Mouse (Mus musculus) bone marrow macrophage, adult 2 months (primary cell): ENCODE measurements at regions not wholly inside any gene's neighbourhood (a gene's known extent, or its start where the extent isn't known, plus 50 kb on each side); places are given as distances from the start of the nearest gene placed in this dataset.

Experiments
- H3K27ac ChIP-seq: 2 replicates; pipeline ENCODE4 v1.5.1; 2012; ENCODE audit warnings: low read depth, low read length; ENCODE audit not compliant: insufficient read depth
- H3K4me1 ChIP-seq: 2 replicates; pipeline ENCODE4 v1.6.1; 2012; ENCODE audit warnings: low read length; ENCODE audit not compliant: control insufficient read depth, insufficient read depth
- H3K4me3 ChIP-seq: 2 replicates; pipeline ENCODE4 v1.5.1; 2012; ENCODE audit warnings: mild to moderate bottlenecking, low read length, moderate library complexity; ENCODE audit not compliant: insufficient read depth
- CTCF ChIP-seq: IDR thresholded peaks from 2 replicates; pipeline ENCODE4 v1.5.1; 2012; ENCODE audit warnings: low read depth, mild to moderate bottlenecking, low read length, moderate library complexity
- POLR2A ChIP-seq: IDR thresholded peaks from 2 replicates; pipeline ENCODE4 v1.6.1; 2012; ENCODE audit warnings: mild to moderate bottlenecking, low read depth, low read length, borderline replicate concordance

DNA sequence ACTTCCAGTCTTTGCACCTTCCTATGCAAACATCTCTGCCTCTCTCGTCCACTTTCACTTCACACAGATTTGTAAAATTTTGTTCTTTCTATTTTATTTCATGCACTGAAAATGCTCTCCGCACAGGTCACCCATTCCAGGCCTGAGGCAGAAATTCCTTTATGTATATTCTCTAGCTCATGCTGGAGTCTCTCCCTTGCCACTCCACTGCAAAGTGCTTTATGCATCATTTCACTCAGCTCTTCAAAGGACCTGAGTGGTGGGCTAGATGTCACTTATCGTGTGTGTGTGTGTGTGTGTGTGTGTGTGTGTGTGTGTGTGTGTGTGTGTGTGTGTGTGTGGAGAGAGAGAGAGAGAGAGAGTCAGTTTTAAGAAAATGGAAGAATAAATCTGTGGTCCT lies 91.5 kb upstream of the N6amt1 start:
- Histone ChIP-seq H3K27ac (peak overlapping the region; percentile 95), H3K4me3 (no peak overlapping the region), H3K4me1 (peaks cover 46% of the 10 kb centered on the region)
- TF ChIP-seq POLR2A (no peak), CTCF (no peak)

DNA sequence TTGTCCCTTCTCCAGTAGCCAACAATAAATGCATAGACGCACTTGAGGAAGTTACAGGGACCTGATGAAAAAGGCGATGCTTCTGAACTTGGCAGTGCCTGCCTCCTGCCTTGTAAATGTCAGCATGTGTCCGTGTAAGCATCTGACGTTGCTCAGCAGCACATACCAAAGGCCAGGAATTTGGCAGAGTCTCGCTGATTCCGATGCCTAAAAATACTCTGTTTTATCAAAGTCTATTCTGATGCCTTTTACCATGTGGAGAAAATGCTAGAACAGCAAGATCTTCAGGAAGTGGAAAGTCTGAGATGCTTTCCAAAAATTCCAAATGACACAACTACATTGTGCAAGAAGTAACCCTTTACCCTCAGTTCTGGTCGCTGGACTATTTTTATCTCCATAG lies 92.5 kb upstream of the N6amt1 start:
- Histone ChIP-seq H3K4me3 (no peak overlapping the region), H3K4me1 (peaks cover 46% of the 10 kb centered on the region), H3K27ac (peak overlapping the region; percentile 77)
- no peak for TF ChIP-seq POLR2A

DNA sequence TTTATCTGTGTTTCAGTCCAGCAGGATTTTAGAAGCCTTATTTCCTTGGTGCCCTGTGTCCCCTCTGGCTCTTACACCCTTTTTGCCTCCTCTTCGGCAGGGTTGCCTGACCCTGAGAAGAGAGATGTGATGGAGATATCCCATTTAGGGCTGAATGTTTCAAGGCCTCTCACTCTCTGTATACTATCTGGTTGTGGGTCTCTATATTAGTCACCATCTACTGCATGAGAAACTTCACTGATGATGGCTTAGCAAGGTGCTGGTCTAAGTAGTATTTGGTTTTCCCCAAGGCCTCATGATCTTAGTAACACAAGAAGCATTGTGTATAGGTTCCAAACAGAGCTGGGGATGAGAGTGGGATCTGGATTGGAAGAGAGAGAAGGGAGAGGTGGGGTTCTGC lies 99.2 kb upstream of the N6amt1 start:
- Histone ChIP-seq H3K4me3 (no peak overlapping the region), H3K27ac (no peak overlapping the region), H3K4me1 (peaks cover 9% of the 10 kb centered on the region)
- TF ChIP-seq CTCF: no peak

DNA sequence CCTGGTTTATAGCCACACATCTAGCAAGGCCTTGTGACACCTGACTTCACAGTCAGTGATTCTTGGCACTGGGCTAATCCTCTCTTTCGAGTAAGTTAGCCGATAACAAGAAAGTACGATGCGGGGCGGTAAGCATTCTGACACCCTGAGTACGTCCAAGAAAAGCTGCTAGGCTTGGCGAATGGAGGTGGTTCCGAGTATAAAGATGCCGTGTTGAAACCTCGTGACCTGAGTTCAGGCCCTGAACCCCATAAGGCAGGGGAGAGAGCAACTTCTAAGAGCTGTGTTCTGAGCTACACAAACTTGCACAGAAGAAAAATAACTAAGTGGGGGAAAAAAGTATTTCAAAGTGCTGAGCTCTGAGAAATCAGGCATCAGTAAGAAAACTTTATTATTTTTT lies 103.5 kb upstream of the N6amt1 start:
- Histone ChIP-seq H3K4me1 (no peaks in the 10 kb centered on the region), H3K27ac (no peak overlapping the region), H3K4me3 (no peak overlapping the region)
- TF ChIP-seq POLR2A: no peak
- TF ChIP-seq CTCF: no peak

DNA sequence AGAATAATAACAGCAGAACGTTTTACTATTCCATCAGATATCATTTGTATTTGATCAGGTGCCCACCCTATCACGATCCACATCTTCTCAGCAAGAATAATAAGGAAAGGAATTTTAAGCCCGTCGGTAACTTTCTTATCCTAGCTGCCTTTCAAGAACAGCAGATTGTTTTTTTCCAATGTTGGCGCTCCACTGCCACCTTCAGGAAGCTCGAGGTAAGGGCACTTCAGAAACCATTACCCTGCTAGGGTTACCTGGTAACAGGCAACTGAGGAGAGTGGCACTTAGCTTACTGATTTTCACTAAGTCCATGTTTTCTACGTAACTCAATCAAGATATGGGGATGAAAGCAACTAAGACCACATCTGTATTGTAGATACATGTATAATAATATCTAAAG lies 104.1 kb upstream of the N6amt1 start:
- TF ChIP-seq CTCF (no peak), POLR2A (no peak)
- no peak overlapping the region for H3K4me3 ChIP-seq
- no peaks in the 10 kb centered on the region for H3K4me1 ChIP-seq
- H3K27ac ChIP-seq: no peak overlapping the region

DNA sequence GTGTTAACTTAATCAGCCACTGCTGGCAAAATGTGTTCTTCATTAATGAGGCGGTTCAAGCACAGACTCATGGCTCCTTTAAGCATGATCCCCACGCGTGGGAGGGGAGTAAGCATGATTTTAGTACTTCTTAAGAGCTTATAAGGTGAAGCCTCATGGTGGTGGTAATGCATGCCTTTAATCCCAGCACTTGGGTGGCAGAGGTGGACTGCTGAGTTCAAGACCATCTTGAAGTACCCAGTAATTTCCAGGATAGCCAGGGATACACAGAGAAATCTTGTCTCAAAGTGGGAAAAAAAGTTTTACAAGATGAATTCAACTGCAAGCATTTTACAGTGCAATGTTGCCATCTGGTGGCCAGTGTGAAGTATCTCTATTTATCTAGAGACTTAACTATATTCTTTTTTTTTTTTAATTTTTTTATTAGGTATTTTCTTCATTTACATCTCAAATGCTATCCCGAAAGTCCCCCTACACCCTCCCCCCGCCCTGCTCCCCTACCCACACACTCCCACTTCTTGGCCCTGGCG lies 105.4 kb upstream of the N6amt1 start:
- H3K4me3 ChIP-seq: no peak overlapping the region
- TF ChIP-seq CTCF (no peak), POLR2A (no peak)
- H3K4me1 ChIP-seq: no peaks in the 10 kb centered on the region
- H3K27ac ChIP-seq: no peak overlapping the region

DNA sequence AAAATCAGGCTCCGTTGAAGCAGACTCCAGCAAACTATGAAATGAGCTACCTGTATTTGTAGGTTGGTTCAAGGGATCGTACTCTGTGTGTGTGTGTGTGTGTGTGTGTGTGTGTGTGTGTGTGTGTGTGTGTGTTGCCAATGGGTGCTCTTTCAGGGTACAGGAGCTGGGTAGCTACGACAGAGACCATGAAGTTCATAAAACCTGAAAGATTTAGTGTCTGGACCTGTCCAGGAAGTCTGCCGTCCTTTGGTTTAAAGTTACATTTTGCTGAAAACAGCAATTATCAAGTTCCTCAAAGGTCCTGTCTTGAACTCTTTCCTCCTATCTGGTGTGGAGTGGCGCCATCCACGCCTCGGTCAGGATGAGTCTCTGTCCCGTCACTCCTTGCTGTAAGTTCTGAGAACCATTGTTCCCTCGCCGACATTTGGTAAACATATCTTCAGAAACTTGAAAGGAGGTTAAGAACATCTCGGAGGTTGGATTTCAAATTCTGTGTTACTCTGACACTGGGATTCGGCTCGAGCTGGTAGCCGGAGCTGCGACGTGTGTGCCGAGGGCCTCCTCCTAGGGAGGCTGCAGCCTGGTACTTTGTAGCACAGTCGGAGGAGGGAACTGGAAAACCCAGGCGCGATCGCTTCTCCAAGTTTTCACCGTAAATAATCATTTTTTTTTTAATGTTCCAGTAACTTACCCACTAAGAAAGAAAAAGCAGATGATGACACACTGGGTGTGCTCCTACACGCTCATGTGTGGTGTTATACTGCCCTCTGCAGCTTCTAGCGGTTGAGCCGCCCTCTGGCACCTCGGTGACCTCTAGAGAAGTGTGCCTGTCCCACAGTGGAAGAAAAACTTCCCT lies 107.8 kb upstream of the N6amt1 start:
- no peaks in the 10 kb centered on the region for H3K4me1 ChIP-seq
- peak overlapping the region; percentile 25 for H3K4me3 ChIP-seq
- TF ChIP-seq CTCF (peak; percentile 53; the same call in 1 of the 2 replicates), POLR2A (no peak)
- H3K27ac ChIP-seq: peak overlapping the region; percentile 5; the same call in 1 of the 2 replicates

DNA sequence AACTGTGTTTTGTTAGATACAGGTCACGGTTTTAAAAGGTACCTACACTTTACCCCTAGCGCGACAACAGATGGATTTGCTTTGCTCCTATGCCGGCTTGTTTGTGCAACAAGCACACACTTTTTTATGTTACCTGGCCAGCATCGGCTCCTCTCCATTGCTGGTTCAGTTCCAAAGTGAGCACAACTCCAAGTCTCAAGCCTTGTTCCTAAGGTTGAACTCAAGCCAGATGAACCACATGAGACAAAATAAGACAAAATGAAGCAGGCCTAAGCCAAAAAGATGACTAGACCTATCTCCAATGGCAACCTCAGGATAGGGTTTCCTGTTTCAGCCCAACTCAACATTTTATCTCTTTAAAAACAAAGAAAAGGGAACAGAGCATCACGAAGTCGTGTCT lies 108.5 kb upstream of the N6amt1 start:
- Histone ChIP-seq H3K4me3 (no peak overlapping the region), H3K27ac (no peak overlapping the region), H3K4me1 (no peaks in the 10 kb centered on the region)
- TF ChIP-seq POLR2A (no peak), CTCF (no peak)

DNA sequence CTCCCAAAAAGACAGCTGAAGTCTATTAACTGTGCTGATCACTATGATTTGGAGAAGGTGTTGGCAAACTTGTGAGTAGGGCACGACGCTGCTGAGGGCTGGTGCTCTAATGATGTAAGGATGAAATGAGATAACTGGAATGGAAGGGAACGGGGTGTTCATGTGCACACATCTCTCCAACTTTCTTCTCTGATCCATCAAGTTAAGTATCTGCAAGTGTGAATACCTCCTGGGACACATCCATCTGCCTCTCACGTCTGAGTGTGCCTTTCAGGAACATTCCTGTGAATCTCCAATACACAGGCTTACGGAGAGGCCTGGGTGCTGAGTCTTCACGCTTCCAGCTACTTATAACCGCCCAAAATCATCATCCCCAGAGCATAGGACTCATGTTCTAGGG lies 112.0 kb upstream of the N6amt1 start:
- Histone ChIP-seq H3K4me1 (peaks cover 7% of the 10 kb centered on the region), H3K4me3 (no peak overlapping the region), H3K27ac (no peak overlapping the region)
- no peak for TF ChIP-seq CTCF
- TF ChIP-seq POLR2A: no peak

DNA sequence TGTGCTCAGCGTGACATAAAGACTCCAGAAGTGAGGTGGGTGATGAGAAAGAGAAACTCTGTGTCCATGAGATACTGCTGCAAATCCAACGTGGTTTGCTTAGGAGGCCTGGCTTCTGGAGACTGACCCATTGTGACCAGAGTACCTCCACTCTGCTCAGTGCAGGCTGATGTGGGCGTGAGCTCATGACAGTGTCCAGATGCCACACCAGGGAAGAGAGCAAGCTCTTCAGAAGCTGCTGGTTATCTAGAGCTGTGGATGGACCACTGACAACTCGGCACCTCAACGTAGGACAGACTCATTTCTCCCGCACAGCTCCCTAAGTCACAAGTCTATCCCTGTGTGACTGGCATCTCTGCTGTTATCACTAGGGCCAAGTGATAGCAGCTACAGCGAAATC lies 114.9 kb upstream of the N6amt1 start:
- no peak overlapping the region for H3K4me3 ChIP-seq
- peaks cover 14% of the 10 kb centered on the region for H3K4me1 ChIP-seq
- no peak overlapping the region for H3K27ac ChIP-seq
- no peak for TF ChIP-seq POLR2A
- no peak for TF ChIP-seq CTCF
